Mouse (Mus musculus): ENCODE data around the gene Gm6525. TPM values are rescaled to one million over a fixed set of nuclear protein-coding genes. Genes with fewer than 3 reads are reported as not detected.

Gene Gm6525
- polyA plus RNA-seq, 1 experiment from 2014 or later: 0.98 TPM

- no peak overlapping the region for H3K4me3 ChIP-seq (ENCODE audit: low read length)
- H3K4me2 ChIP-seq (ENCODE audit: low read depth, low read length): no peak overlapping the region
- WGBS: 77% methylated on average over 7 of the region's 7 CpGs
- no peak overlapping the region for H3K9ac ChIP-seq (ENCODE audit: low read length)
- H3K27me3 ChIP-seq (ENCODE audit: control insufficient read depth, insufficient read depth, low read depth, low read length): no peaks in the 10 kb centered on the region
- H3K27ac ChIP-seq (ENCODE audit: low read length): no peak overlapping the region
- H3K36me3 ChIP-seq (ENCODE audit: control insufficient read depth, insufficient read depth, low read length): no peaks in the 10 kb centered on the region
- H3K9me3 ChIP-seq (ENCODE audit: control insufficient read depth, low read length): no peaks in the 10 kb centered on the region
- ATAC-seq (ENCODE audit: low read depth): no peak
- H3K4me1 ChIP-seq (replicated peaks; ENCODE audit: control insufficient read depth, insufficient read depth, low read length): no peaks in the 10 kb centered on the region; the same call in 1 of the 2 replicates
Measured at GRCm38 (mm10) chr3:84136509-84136908, 37.4 kb upstream of the Gm6525 start.

GRCm38 (mm10) chr3:84140947-84141346 is 33.0 kb upstream of the Gm6525 start:
- ATAC-seq (ENCODE audit: low read depth): no peak
- Histone ChIP-seq H3K4me3 (ENCODE audit: low read length) (no peak overlapping the region), H3K4me2 (ENCODE audit: low read depth, low read length) (no peak overlapping the region), H3K9me3 (ENCODE audit: control insufficient read depth, low read length) (no peaks in the 10 kb centered on the region), H3K4me1 (replicated peaks; ENCODE audit: control insufficient read depth, insufficient read depth, low read length) (no peaks in the 10 kb centered on the region; the same call in 1 of the 2 replicates), H3K27me3 (ENCODE audit: control insufficient read depth, insufficient read depth, low read depth, low read length) (no peaks in the 10 kb centered on the region), H3K36me3 (ENCODE audit: control insufficient read depth, insufficient read depth, low read length) (no peaks in the 10 kb centered on the region), H3K27ac (ENCODE audit: low read length) (no peak overlapping the region), H3K9ac (ENCODE audit: low read length) (no peak overlapping the region)
- 55% methylated on average over 7 of the region's 7 CpGs for WGBS

- Histone ChIP-seq H3K27me3 (ENCODE audit: control insufficient read depth, insufficient read depth, low read depth, low read length) (no peaks in the 10 kb centered on the region), H3K36me3 (ENCODE audit: control insufficient read depth, insufficient read depth, low read length) (no peaks in the 10 kb centered on the region), H3K9me3 (ENCODE audit: control insufficient read depth, low read length) (no peaks in the 10 kb centered on the region), H3K4me2 (ENCODE audit: low read depth, low read length) (no peak overlapping the region), H3K4me3 (ENCODE audit: low read length) (no peak overlapping the region), H3K4me1 (replicated peaks; ENCODE audit: control insufficient read depth, insufficient read depth, low read length) (no peaks in the 10 kb centered on the region; the same call in 1 of the 2 replicates), H3K9ac (ENCODE audit: low read length) (no peak overlapping the region), H3K27ac (ENCODE audit: low read length) (no peak overlapping the region)
- no peak for ATAC-seq (ENCODE audit: low read depth)
- 94% methylated on average over 3 of the region's 3 CpGs for WGBS
Measured at GRCm38 (mm10) chr3:84149831-84150230, 24.1 kb upstream of the Gm6525 start.

GRCm38 (mm10) chr3:84154721-84155141 is 19.2 kb upstream of the Gm6525 start:
- Histone ChIP-seq H3K27me3 (ENCODE audit: control insufficient read depth, insufficient read depth, low read depth, low read length) (no peaks in the 10 kb centered on the region), H3K9ac (ENCODE audit: low read length) (peak overlapping the region; percentile 82), H3K4me2 (ENCODE audit: low read depth, low read length) (peak overlapping the region; percentile 98), H3K27ac (ENCODE audit: low read length) (no peak overlapping the region), H3K9me3 (ENCODE audit: control insufficient read depth, low read length) (no peaks in the 10 kb centered on the region), H3K4me1 (replicated peaks; ENCODE audit: control insufficient read depth, insufficient read depth, low read length) (peaks cover 3% of the 10 kb centered on the region; the same call in 1 of the 2 replicates), H3K36me3 (ENCODE audit: control insufficient read depth, insufficient read depth, low read length) (no peaks in the 10 kb centered on the region), H3K4me3 (ENCODE audit: low read length) (peak overlapping the region; percentile 69)
- no peak for ATAC-seq (ENCODE audit: low read depth)
- WGBS: 11% methylated on average over 12 of the region's 12 CpGs

- WGBS: under 1% methylated on average over 27 of the region's 27 CpGs
- H3K4me3 ChIP-seq (ENCODE audit: low read length): peak overlapping the region; percentile 69
- no peaks in the 10 kb centered on the region for H3K27me3 ChIP-seq (ENCODE audit: control insufficient read depth, insufficient read depth, low read depth, low read length)
- H3K4me2 ChIP-seq (ENCODE audit: low read depth, low read length): peak overlapping the region; percentile 98
- peak overlapping the region; percentile 82 for H3K27ac ChIP-seq (ENCODE audit: low read length)
- peak; percentile 27 for ATAC-seq (ENCODE audit: low read depth)
- H3K9ac ChIP-seq (ENCODE audit: low read length): peak overlapping the region; percentile 82
- H3K4me1 ChIP-seq (replicated peaks; ENCODE audit: control insufficient read depth, insufficient read depth, low read length): peaks cover 3% of the 10 kb centered on the region; the same call in 1 of the 2 replicates
- H3K9me3 ChIP-seq (ENCODE audit: control insufficient read depth, low read length): no peaks in the 10 kb centered on the region
- H3K36me3 ChIP-seq (ENCODE audit: control insufficient read depth, insufficient read depth, low read length): no peaks in the 10 kb centered on the region
Measured at GRCm38 (mm10) chr3:84155146-84155545, 18.8 kb upstream of the Gm6525 start.

- no peaks in the 10 kb centered on the region for H3K9me3 ChIP-seq (ENCODE audit: control insufficient read depth, low read length)
- H3K27me3 ChIP-seq (ENCODE audit: control insufficient read depth, insufficient read depth, low read depth, low read length): no peaks in the 10 kb centered on the region
- ATAC-seq (ENCODE audit: low read depth): peak; percentile 100
- under 1% methylated on average over 29 of the region's 29 CpGs for whole genome bisulfite sequencing
- peak within 1 kb of the TSS; percentile 98 for H3K4me2 ChIP-seq (ENCODE audit: low read depth, low read length)
- peak within 1 kb of the TSS; percentile 69 for H3K4me3 ChIP-seq (ENCODE audit: low read length)
- no peaks in the 10 kb centered on the region for H3K36me3 ChIP-seq (ENCODE audit: control insufficient read depth, insufficient read depth, low read length)
- H3K4me1 ChIP-seq (replicated peaks; ENCODE audit: control insufficient read depth, insufficient read depth, low read length): peaks cover 3% of the 10 kb centered on the region; the same call in 1 of the 2 replicates
- H3K27ac ChIP-seq (ENCODE audit: low read length): peak within 1 kb of the TSS; percentile 82
- peak within 1 kb of the TSS; percentile 82 for H3K9ac ChIP-seq (ENCODE audit: low read length)
Measured at GRCm38 (mm10) chr3:84155558-84156006, 18.3 kb upstream of the Gm6525 start, which contains the start of gene Mnd1. Mnd1 (minus strand) TSS chr3:84155786.

GRCm38 (mm10) chr3:84156105-84156504 is 17.8 kb upstream of the Gm6525 start:
- H3K27me3 ChIP-seq (ENCODE audit: control insufficient read depth, insufficient read depth, low read depth, low read length): no peaks in the 10 kb centered on the region
- peak overlapping the region; percentile 58; the same call in 1 of the 2 replicates for H3K27ac ChIP-seq (ENCODE audit: low read length)
- H3K9ac ChIP-seq (ENCODE audit: low read length): peak overlapping the region; percentile 50
- H3K4me1 ChIP-seq (replicated peaks; ENCODE audit: control insufficient read depth, insufficient read depth, low read length): peaks cover 3% of the 10 kb centered on the region; the same call in 1 of the 2 replicates
- H3K9me3 ChIP-seq (ENCODE audit: control insufficient read depth, low read length): no peaks in the 10 kb centered on the region
- no peaks in the 10 kb centered on the region for H3K36me3 ChIP-seq (ENCODE audit: control insufficient read depth, insufficient read depth, low read length)
- peak overlapping the region; percentile 98 for H3K4me2 ChIP-seq (ENCODE audit: low read depth, low read length)
- ATAC-seq (ENCODE audit: low read depth): no peak
- 43% methylated on average over 6 of the region's 6 CpGs for WGBS
- H3K4me3 ChIP-seq (ENCODE audit: low read length): no peak overlapping the region

- H3K9ac ChIP-seq (ENCODE audit: low read length): no peak overlapping the region
- 56% methylated on average over 4 of the region's 4 CpGs for WGBS
- H3K4me1 ChIP-seq (replicated peaks; ENCODE audit: control insufficient read depth, insufficient read depth, low read length): peaks cover 3% of the 10 kb centered on the region; the same call in 1 of the 2 replicates
- H3K9me3 ChIP-seq (ENCODE audit: control insufficient read depth, low read length): no peaks in the 10 kb centered on the region
- ATAC-seq (ENCODE audit: low read depth): no peak
- H3K4me2 ChIP-seq (ENCODE audit: low read depth, low read length): no peak overlapping the region
- H3K36me3 ChIP-seq (ENCODE audit: control insufficient read depth, insufficient read depth, low read length): no peaks in the 10 kb centered on the region
- H3K27me3 ChIP-seq (ENCODE audit: control insufficient read depth, insufficient read depth, low read depth, low read length): no peaks in the 10 kb centered on the region
- H3K27ac ChIP-seq (ENCODE audit: low read length): no peak overlapping the region
- no peak overlapping the region for H3K4me3 ChIP-seq (ENCODE audit: low read length)
Measured at GRCm38 (mm10) chr3:84157011-84157410, 16.9 kb upstream of the Gm6525 start.

- ATAC-seq (ENCODE audit: low read depth): no peak
- no peak overlapping the region for H3K4me3 ChIP-seq (ENCODE audit: low read length)
- H3K27me3 ChIP-seq (ENCODE audit: control insufficient read depth, insufficient read depth, low read depth, low read length): no peaks in the 10 kb centered on the region
- peaks cover 3% of the 10 kb centered on the region; the same call in 1 of the 2 replicates for H3K4me1 ChIP-seq (replicated peaks; ENCODE audit: control insufficient read depth, insufficient read depth, low read length)
- H3K36me3 ChIP-seq (ENCODE audit: control insufficient read depth, insufficient read depth, low read length): no peaks in the 10 kb centered on the region
- 74% methylated on average over 4 of the region's 4 CpGs for WGBS
- H3K4me2 ChIP-seq (ENCODE audit: low read depth, low read length): no peak overlapping the region
- no peak overlapping the region for H3K27ac ChIP-seq (ENCODE audit: low read length)
- no peaks in the 10 kb centered on the region for H3K9me3 ChIP-seq (ENCODE audit: control insufficient read depth, low read length)
- no peak overlapping the region for H3K9ac ChIP-seq (ENCODE audit: low read length)
Measured at GRCm38 (mm10) chr3:84157559-84158350, 16.1 kb upstream of the Gm6525 start.

Measured in lung, embryonic 16.5 days (tissue).